ENCODE assay signal across 9 mouse cellular contexts in genomic region chr11:25357717-25358411, GRCm38 (mm10).
DNase-seq lines count a peak whose midpoint lies in the region; ATAC-seq and TF ChIP-seq lines count a peak whose summit lies in the region.
"Had no signal": no experiment of that assay in that cellular context is flagged by ENCODE, and none has a peak within 500 bp of the region (broad histone marks: within the 10 kb centered on the region; RNA-seq: fewer than 3 reads in every experiment).

No protein-coding gene starts in this region.

- WGBS in kidney, postnatal 0 days = 21% methylated on average over 10 of the region's 10 CpGs
- WGBS in forebrain, embryonic 12.5 days = 40% methylated on average over 10 of the region's 10 CpGs
- WGBS in limb, embryonic 10.5 days = 35% methylated on average over 10 of the region's 10 CpGs
- WGBS in olfactory bulb, adult 2 months = 16% methylated on average over 10 of the region's 10 CpGs

- no peak for TF ChIP-seq POLR2A in olfactory bulb, adult 2 months (IDR thresholded peaks at IDR 0.05; ENCODE audit: insufficient read depth, low read depth, low read length)

- peak overlapping the region; percentile 21 for H3K4me3 ChIP-seq in kidney, postnatal 0 days (replicated peaks; ENCODE audit: low read depth, low read length)
- peak overlapping the region; percentile 29 for H3K4me3 ChIP-seq in forebrain, embryonic 12.5 days (replicated peaks)
- H3K4me3 ChIP-seq in limb, embryonic 10.5 days = peak overlapping the region; percentile 41
- no peak overlapping the region for H3K4me3 ChIP-seq in olfactory bulb, adult 2 months (ENCODE audit: insufficient read depth, low read depth, low read length)
- H3K4me3 ChIP-seq: myocyte had no signal

- no peaks in the 10 kb centered on the region for H3K27me3 ChIP-seq in kidney, postnatal 0 days (ENCODE audit: insufficient read depth, low read length)
- no peaks in the 10 kb centered on the region for H3K27me3 ChIP-seq in forebrain, embryonic 12.5 days
- H3K27me3 ChIP-seq in limb, embryonic 10.5 days (ENCODE audit: low read depth, poor library complexity, severe bottlenecking) = no peaks in the 10 kb centered on the region

- H3K4me1 ChIP-seq in kidney, postnatal 0 days (replicated peaks; ENCODE audit: insufficient read depth, low read length) = no peaks in the 10 kb centered on the region; the same call in 1 of the 2 replicates
- H3K4me1 ChIP-seq in forebrain, embryonic 12.5 days = peaks cover 24% of the 10 kb centered on the region
- peaks cover 20% of the 10 kb centered on the region for H3K4me1 ChIP-seq in limb, embryonic 10.5 days
- H3K4me1 ChIP-seq in olfactory bulb, adult 2 months (ENCODE audit: control insufficient read depth, insufficient read depth, low read length) = peaks cover 5% of the 10 kb centered on the region; the same call in 1 of the 2 replicates

- DNase-seq in kidney, postnatal 0 days (ENCODE audit: low spot score) = no peak
- DNase-seq in kidney, adult 9 months = no peak
- DNase-seq in limb, embryonic 10.5 days (ENCODE audit: low spot score) = peak; percentile 32
- no peak for DNase-seq in urinary bladder, postnatal 14 days (ENCODE audit: low spot score)
- DNase-seq in ovary, postnatal 14 days (ENCODE audit: low spot score) = no peak
- no peak for DNase-seq in adrenal gland, postnatal 4 days (ENCODE audit: low spot score in 2 of 2)

- no peaks in the 10 kb centered on the region for H3K36me3 ChIP-seq in kidney, postnatal 0 days (ENCODE audit: insufficient read depth, low read length)
- no peaks in the 10 kb centered on the region for H3K36me3 ChIP-seq in forebrain, embryonic 12.5 days (replicated peaks)
- no peaks in the 10 kb centered on the region for H3K36me3 ChIP-seq in limb, embryonic 10.5 days

- no peaks in the 10 kb centered on the region for H3K9me3 ChIP-seq in kidney, postnatal 0 days (replicated peaks; ENCODE audit: low read length)
- H3K9me3 ChIP-seq in forebrain, embryonic 12.5 days = no peaks in the 10 kb centered on the region
- no peaks in the 10 kb centered on the region for H3K9me3 ChIP-seq in limb, embryonic 10.5 days (replicated peaks)

- no peak overlapping the region for H3K27ac ChIP-seq in kidney, postnatal 0 days
- H3K27ac ChIP-seq in forebrain, embryonic 12.5 days = peak overlapping the region; percentile 83
- H3K27ac ChIP-seq in limb, embryonic 10.5 days = no peak overlapping the region
- peak overlapping the region; percentile 54 for H3K27ac ChIP-seq in olfactory bulb, adult 2 months (ENCODE audit: insufficient read depth, low read depth, low read length)

- peak overlapping the region; percentile 54 for H3K4me2 ChIP-seq in kidney, postnatal 0 days (ENCODE audit: low read length)
- peak overlapping the region; percentile 57 for H3K4me2 ChIP-seq in forebrain, embryonic 12.5 days

- no peak for TF ChIP-seq CTCF in kidney, postnatal 0 days (IDR thresholded peaks at IDR 0.05; ENCODE audit: low read depth)
- TF ChIP-seq CTCF in olfactory bulb, adult 2 months (IDR thresholded peaks at IDR 0.05; ENCODE audit: insufficient read depth, low read depth, low read length) = no peak

- no peak for ATAC-seq in kidney, postnatal 0 days (replicated peaks; ENCODE audit: low FRiP score, low read depth)
- ATAC-seq in forebrain, embryonic 12.5 days (ENCODE audit: low FRiP score) = no peak

- H3K9ac ChIP-seq in kidney, postnatal 0 days (ENCODE audit: low read depth, low read length) = no peak overlapping the region
- H3K9ac ChIP-seq in forebrain, embryonic 12.5 days = 0 out of 2 replicates have a peak overlapping the region, but pooled peaks have one; percentile 40

Comparison
In these comparisons a context has a peak if more than half of its experiments do, and no peak if none do; other contexts are left out.
1. H3K27ac ChIP-seq: peak in forebrain, embryonic 12.5 days (single experiment) and olfactory bulb, adult 2 months (single experiment); none in kidney, postnatal 0 days (single experiment) and limb, embryonic 10.5 days (single experiment).